Mouse (Mus musculus) forebrain, embryonic 13.5 days (tissue): ENCODE measurements at regions not wholly inside any gene's neighbourhood (a gene's known extent, or its start where the extent isn't known, plus 50 kb on each side); places are given as distances from the start of the nearest gene placed in this dataset.

Experiments
- ATAC-seq: fragments of 200-750 bp; cut with Nextera tagmentation; 2 replicates; pipeline ENCODE4 v1.8.0; 2017
- H3K27ac ChIP-seq: fragments of 300-500 bp; sonication (generic); 2 replicates; pipeline ENCODE4 v1.5.1; 2015; ENCODE audit warnings: inconsistent platforms, mild to moderate bottlenecking, moderate library complexity
- H3K27me3 ChIP-seq: fragments of 300-500 bp; sonication (generic); 2 replicates; pipeline ENCODE4 v1.6.1; 2015; ENCODE audit warnings: mild to moderate bottlenecking, inconsistent platforms
- H3K36me3 ChIP-seq: fragments of 300-500 bp; sonication (generic); 2 replicates; pipeline ENCODE4 v1.6.1; 2015; ENCODE audit warnings: mild to moderate bottlenecking, inconsistent platforms; ENCODE audit not compliant: poor library complexity, severe bottlenecking
- H3K4me1 ChIP-seq: fragments of 300-500 bp; sonication (generic); 2 replicates; pipeline ENCODE4 v1.6.1; 2015; ENCODE audit warnings: inconsistent platforms
- H3K4me2 ChIP-seq: fragments of 300-500 bp; sonication (generic); 2 replicates; pipeline ENCODE4 v1.6.1; 2015; ENCODE audit warnings: inconsistent platforms, mild to moderate bottlenecking, moderate library complexity
- H3K4me3 ChIP-seq: fragments of 300-500 bp; sonication (generic); 2 replicates; pipeline ENCODE4 v1.5.1; 2015; ENCODE audit warnings: mild to moderate bottlenecking, inconsistent platforms
- H3K9ac ChIP-seq: fragments of 300-500 bp; sonication (generic); 2 replicates; pipeline ENCODE4 v1.6.1; 2015; ENCODE audit warnings: mild to moderate bottlenecking, inconsistent platforms
- H3K9me3 ChIP-seq: fragments of 300-500 bp; sonication (generic); replicated peaks from 2 replicates; pipeline ENCODE4 v1.6.1; 2016; ENCODE audit warnings: inconsistent platforms
- WGBS: fragments of 180-500 bp; shearing (Covaris S2); methylation state at CpG from one replicate; pipeline ENCODE4 v1.1.7; 2015; 5-methylcytosine and 5-hydroxymethylcytosine counted together

DNA sequence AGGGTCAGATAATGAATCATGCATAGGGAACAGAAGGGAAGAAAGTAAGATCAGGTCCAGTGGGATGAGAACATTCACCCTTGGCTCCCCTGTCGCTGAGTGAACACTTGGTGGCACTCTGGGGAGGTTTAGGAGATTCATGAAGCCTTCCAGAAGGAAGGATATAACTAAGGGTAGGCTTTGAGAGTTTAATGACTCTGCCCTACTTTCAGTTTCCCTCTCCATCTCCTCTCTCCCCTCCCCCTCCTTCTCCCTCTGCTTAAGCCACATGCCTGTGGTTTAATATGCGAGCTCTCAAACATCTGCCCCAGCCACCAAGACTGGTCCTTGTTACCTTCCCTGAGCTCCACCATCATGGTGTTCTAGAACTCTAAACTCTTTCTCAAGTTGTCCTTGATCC is 348.3 kb upstream of the Igfbp3 start:
- H3K4me1 ChIP-seq: no peaks in the 10 kb centered on the region
- no peaks in the 10 kb centered on the region for H3K36me3 ChIP-seq
- H3K9ac ChIP-seq: no peak overlapping the region
- 49% methylated on average over 2 of the region's 2 CpGs for WGBS
- no peak overlapping the region for H3K4me3 ChIP-seq
- no peak overlapping the region for H3K27ac ChIP-seq
- no peak overlapping the region for H3K4me2 ChIP-seq
- H3K9me3 ChIP-seq: no peaks in the 10 kb centered on the region
- no peak for ATAC-seq
- no peaks in the 10 kb centered on the region for H3K27me3 ChIP-seq

DNA sequence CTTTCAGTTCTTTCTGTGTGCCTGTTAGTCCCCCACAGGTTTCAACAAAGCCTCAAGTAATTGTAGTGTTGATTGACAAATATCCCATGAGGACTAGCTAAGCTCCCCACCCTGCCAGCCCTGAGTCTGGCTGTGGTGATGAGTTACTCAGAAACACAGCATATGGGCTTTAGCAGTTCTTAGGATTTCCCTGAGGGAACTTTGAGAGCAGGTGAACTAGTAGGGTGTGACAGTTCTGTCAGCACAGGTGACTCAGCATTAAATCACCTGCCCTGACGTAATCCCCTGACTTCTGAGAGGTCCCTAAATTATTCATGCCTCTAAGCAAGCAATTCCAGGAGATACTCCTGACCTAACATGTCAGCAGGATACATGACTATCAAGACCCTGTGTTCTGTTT is 347.7 kb upstream of the Igfbp3 start:
- no peaks in the 10 kb centered on the region for H3K27me3 ChIP-seq
- WGBS: 69% methylated on average over 1 of the region's 1 CpGs
- H3K4me1 ChIP-seq: no peaks in the 10 kb centered on the region
- no peak overlapping the region for H3K27ac ChIP-seq
- H3K4me3 ChIP-seq: no peak overlapping the region
- H3K9ac ChIP-seq: no peak overlapping the region
- ATAC-seq: no peak
- H3K4me2 ChIP-seq: no peak overlapping the region
- no peaks in the 10 kb centered on the region for H3K9me3 ChIP-seq
- H3K36me3 ChIP-seq: no peaks in the 10 kb centered on the region

DNA sequence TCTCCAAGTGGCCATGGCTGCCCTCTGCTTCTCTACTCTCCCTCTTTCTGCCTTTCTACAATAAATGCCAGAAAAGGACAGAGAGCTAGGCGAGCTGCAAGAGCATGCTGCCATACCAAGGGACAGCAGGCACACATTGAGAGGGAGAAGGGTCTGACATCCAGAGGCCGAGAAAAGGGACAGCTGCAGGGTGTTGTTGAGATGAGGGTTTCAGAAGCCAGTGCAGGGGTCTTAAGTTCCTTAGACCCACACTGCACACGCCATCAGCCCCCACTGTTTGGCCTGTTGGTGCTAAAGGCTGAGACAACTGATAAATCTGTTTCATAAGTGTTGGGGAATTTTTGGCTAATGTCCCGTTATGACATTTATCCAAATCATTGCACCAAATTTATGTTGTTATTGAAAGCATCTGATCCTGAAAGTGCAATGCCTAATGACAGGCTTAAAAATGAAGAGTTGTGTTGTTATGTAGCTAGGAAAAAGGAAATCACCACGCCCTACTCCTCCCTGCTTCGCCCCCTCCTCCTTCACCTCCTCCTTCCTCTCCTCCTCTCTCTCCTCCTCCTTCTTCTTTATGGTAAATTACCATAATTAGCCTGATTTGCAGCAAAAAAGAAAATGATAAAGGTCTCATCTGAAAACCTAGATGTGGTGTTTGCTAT is 342.0 kb upstream of the Igfbp3 start:
- no peak overlapping the region for H3K9ac ChIP-seq
- no peaks in the 10 kb centered on the region for H3K9me3 ChIP-seq
- no peak for ATAC-seq
- H3K27ac ChIP-seq: no peak overlapping the region
- 87% methylated on average over 6 of the region's 6 CpGs for WGBS
- no peaks in the 10 kb centered on the region for H3K27me3 ChIP-seq
- H3K4me2 ChIP-seq: no peak overlapping the region
- no peaks in the 10 kb centered on the region for H3K4me1 ChIP-seq
- no peaks in the 10 kb centered on the region for H3K36me3 ChIP-seq
- H3K4me3 ChIP-seq: no peak overlapping the region

DNA sequence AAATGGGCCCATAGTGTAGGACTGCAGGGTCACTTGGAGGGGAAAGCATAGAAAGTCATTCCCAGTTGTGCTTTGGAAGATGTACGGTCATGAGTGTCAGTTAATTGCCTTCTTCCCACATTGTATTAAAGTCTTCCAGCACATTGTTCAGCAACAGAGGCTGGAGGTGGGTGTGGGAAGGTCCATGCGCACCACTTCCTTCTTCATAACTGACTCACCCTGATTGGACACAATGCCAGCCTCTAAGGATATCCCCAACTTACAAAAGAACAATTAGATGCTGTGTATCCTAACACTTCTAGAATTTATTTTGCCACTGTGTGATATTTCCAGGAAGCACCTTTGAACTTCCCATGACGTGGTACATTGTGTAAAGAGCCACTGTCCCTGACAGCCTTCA is 338.4 kb upstream of the Igfbp3 start:
- H3K9ac ChIP-seq: no peak overlapping the region
- H3K4me1 ChIP-seq: no peaks in the 10 kb centered on the region
- no peaks in the 10 kb centered on the region for H3K36me3 ChIP-seq
- H3K27me3 ChIP-seq: no peaks in the 10 kb centered on the region
- 86% methylated on average over 3 of the region's 3 CpGs for WGBS
- ATAC-seq: no peak
- no peak overlapping the region for H3K4me2 ChIP-seq
- no peak overlapping the region for H3K27ac ChIP-seq
- no peaks in the 10 kb centered on the region for H3K9me3 ChIP-seq
- no peak overlapping the region for H3K4me3 ChIP-seq

DNA sequence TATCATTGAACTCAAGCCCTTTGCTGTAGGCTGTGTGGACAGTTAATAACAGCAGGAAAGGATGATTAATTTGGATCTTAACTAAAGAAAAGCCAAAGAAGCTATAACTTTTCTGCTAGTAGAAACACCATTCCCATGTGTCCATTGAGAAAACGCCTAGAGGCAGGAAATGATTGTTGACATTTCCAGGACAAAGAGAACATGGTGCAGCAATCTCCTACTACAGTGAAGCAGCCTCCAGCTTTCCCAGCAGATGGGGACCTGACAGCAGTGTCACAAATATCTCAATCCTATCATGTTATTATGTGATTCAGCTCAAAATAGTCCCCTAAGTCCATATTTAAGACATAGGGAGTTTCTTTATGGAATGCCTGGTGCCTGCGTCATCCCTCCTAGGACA is 334.1 kb upstream of the Igfbp3 start:
- Histone ChIP-seq H3K9me3 (no peaks in the 10 kb centered on the region), H3K9ac (no peak overlapping the region), H3K4me2 (no peak overlapping the region), H3K36me3 (no peaks in the 10 kb centered on the region), H3K4me1 (no peaks in the 10 kb centered on the region), H3K27me3 (no peaks in the 10 kb centered on the region), H3K4me3 (no peak overlapping the region), H3K27ac (no peak overlapping the region)
- ATAC-seq: no peak
- 82% methylated on average over 2 of the region's 2 CpGs for WGBS

DNA sequence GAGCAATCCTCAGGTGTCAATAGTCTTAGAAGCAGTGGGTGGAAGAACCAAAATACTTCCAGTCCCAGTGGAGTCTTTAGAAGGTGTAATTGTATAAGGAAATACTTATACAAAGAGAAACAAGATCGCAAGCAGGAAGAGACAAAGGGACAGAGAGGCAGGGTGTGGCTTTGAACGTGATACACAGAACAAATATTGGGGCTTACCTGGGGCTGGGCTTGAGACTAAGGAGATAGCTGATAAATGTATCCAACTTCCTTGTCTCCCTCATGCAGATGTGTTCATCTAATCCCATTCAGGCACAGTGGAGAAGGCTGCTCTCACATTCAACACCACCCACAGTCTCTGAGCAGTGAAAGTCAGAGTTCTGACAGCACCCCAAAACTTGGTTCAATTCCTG is 331.9 kb upstream of the Igfbp3 start:
- H3K9me3 ChIP-seq: no peaks in the 10 kb centered on the region
- H3K27me3 ChIP-seq: no peaks in the 10 kb centered on the region
- WGBS: 89% methylated on average over 2 of the region's 2 CpGs
- H3K9ac ChIP-seq: no peak overlapping the region
- H3K4me2 ChIP-seq: no peak overlapping the region
- H3K36me3 ChIP-seq: no peaks in the 10 kb centered on the region
- H3K4me1 ChIP-seq: no peaks in the 10 kb centered on the region
- ATAC-seq: no peak
- H3K4me3 ChIP-seq: no peak overlapping the region
- no peak overlapping the region for H3K27ac ChIP-seq

DNA sequence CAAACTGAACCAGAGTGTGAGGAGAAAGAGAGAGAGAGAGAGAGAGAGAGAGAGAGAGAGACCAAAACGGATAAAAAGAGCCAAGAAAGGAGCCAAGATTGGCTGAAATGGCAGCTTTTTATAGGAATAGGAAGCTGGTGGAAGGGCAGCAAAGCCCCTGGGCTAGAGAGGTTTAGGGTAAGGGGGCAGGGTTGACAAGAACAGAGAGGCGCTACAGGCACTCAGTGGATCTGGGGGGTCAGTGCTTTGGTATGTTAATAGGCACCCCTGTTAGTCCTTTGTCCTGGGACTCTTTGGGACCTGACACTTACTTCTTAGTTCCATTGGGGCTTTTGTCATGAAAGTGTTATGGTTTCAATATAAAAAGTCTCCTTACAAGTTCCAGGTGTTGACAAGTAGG is 320.9 kb upstream of the Igfbp3 start:
- Histone ChIP-seq H3K36me3 (no peaks in the 10 kb centered on the region), H3K4me3 (no peak overlapping the region), H3K27ac (no peak overlapping the region), H3K4me2 (no peak overlapping the region), H3K9ac (no peak overlapping the region), H3K27me3 (no peaks in the 10 kb centered on the region), H3K4me1 (no peaks in the 10 kb centered on the region), H3K9me3 (peaks cover 8% of the 10 kb centered on the region)
- WGBS: 24% methylated on average over 2 of the region's 2 CpGs
- ATAC-seq: no peak

DNA sequence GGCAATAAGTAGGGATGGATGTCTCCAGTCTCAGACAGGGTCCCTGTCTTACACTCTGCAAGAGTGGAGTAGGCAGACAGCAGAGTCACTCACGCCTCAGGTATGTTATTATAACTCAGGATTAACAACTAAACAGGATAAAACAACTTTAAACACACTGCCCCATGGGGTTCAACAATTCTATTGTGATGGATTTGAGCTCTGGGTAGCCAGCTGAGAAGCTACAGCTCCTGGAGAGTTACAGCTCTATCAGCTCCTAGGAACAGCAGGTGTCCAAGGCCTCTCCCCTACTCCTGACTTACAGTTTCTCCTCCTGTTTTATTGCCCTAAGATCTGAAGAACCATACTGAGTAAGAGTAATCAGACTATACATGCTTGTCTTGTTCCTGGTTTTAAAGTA is 319.6 kb upstream of the Igfbp3 start:
- no peak overlapping the region for H3K4me3 ChIP-seq
- H3K27me3 ChIP-seq: no peaks in the 10 kb centered on the region
- ATAC-seq: no peak
- 33% methylated on average over 1 of the region's 1 CpGs for WGBS
- H3K9me3 ChIP-seq: peaks cover 8% of the 10 kb centered on the region
- H3K36me3 ChIP-seq: no peaks in the 10 kb centered on the region
- H3K27ac ChIP-seq: no peak overlapping the region
- H3K4me1 ChIP-seq: no peaks in the 10 kb centered on the region
- no peak overlapping the region for H3K9ac ChIP-seq
- no peak overlapping the region for H3K4me2 ChIP-seq

DNA sequence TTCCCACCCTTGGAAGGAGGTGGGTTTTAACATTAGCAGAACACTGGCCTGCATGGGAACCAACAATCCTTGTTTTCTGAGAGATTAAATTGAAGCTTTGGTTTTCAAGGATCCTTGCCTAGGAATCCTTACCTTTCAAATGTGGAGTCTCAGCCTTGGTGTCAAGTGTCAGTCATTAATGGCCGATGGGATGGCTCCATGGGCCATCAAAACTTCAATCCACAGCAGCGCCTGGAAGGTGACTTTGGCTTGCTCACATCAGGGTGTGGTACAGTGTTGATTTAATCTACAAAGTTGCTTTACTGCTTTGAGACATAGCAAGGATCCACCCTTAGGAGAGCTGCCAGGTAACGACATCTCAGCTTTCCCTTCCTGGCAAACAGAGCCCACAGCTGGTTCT is 318.1 kb upstream of the Igfbp3 start:
- H3K9ac ChIP-seq: no peak overlapping the region
- no peak for ATAC-seq
- no peaks in the 10 kb centered on the region for H3K27me3 ChIP-seq
- no peak overlapping the region for H3K4me2 ChIP-seq
- no peak overlapping the region for H3K27ac ChIP-seq
- peaks cover 6% of the 10 kb centered on the region for H3K9me3 ChIP-seq
- H3K4me1 ChIP-seq: no peaks in the 10 kb centered on the region
- 95% methylated on average over 3 of the region's 3 CpGs for WGBS
- H3K36me3 ChIP-seq: no peaks in the 10 kb centered on the region
- H3K4me3 ChIP-seq: no peak overlapping the region

DNA sequence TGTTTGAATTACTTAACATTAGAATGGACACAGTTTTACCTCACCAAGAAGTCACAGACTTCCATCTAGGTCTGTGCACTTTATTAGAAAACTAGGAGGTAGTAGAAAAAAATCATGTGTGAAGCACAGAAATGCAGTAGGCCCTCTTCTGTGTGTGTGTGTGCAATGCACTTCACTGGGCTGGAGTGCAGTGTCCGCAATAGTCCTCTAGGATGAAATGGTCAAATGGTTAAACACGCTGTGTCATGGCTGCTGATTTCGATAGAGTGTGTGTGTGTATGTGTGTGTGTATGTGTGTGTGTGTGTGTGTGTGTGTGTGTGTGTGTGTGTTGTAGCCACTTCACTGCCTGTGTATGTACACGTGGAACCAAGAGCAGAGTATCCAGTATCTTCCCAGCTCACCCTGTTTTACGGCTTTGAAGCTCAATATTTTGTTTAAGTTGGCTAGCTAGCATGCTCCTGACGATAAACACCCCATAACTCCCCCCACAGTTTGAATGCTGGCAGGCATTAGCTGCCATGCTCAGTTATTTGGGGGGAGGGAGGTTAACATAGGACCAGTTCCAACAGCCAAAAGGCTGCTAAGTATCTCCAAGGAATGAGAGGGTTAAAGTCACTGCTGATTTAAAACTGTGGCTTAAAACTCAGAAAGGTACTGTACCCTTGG is 316.9 kb upstream of the Igfbp3 start:
- no peak for ATAC-seq
- H3K4me2 ChIP-seq: no peak overlapping the region
- WGBS: 90% methylated on average over 6 of the region's 6 CpGs

DNA sequence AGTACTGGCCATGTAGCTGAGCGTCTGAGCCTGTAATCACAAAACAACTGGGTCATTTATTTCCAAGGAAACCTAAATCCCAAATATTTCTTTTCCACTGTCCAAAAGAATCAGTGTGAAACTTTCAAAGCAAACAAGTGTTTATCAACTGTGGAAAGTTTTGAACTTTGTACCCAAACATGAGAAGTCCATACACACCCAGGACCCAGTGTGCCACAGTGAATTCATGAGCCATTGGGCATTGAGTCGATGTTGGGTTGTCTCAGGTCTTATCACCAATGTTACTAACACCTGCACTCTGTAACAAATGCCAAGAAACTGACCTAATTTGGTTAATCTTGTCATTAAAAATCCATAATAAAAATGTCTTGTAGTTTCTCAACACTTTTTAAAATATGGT is 305.8 kb upstream of the Igfbp3 start:
- H3K4me1 ChIP-seq: no peaks in the 10 kb centered on the region
- no peak overlapping the region for H3K27ac ChIP-seq
- H3K4me2 ChIP-seq: no peak overlapping the region
- no peak overlapping the region for H3K9ac ChIP-seq
- ATAC-seq: no peak
- H3K36me3 ChIP-seq: no peaks in the 10 kb centered on the region
- no peaks in the 10 kb centered on the region for H3K27me3 ChIP-seq
- no peaks in the 10 kb centered on the region for H3K9me3 ChIP-seq
- no peak overlapping the region for H3K4me3 ChIP-seq
- WGBS: 80% methylated on average over 2 of the region's 2 CpGs

More for the DNA sequence above, 316.9 kb upstream of the Igfbp3 start:
- Histone ChIP-seq H3K36me3 (no peaks in the 10 kb centered on the region), H3K4me3 (no peak overlapping the region), H3K27ac (no peak overlapping the region), H3K4me1 (no peaks in the 10 kb centered on the region), H3K27me3 (no peaks in the 10 kb centered on the region), H3K9me3 (no peaks in the 10 kb centered on the region), H3K9ac (no peak overlapping the region)

DNA sequence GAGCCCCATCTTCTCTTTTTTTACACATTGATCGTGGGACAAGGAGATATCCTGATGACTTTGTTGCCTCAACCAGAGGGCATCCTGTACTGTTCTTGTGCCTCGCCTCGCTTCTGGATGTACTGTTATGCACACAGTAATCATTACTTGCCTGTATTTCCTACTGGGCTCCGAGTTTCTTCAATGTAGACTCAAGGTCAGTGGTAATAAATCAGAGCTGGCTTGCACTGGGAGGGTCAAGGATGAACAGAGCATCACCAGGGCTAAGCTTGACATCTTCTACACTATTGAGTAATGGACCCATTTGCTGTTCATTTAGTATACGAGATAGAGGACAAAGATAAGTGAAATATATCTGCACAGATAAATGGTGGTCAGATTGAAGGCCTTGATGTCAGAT is 295.1 kb upstream of the Igfbp3 start:
- no peak overlapping the region for H3K27ac ChIP-seq
- H3K4me3 ChIP-seq: no peak overlapping the region
- H3K27me3 ChIP-seq: no peaks in the 10 kb centered on the region
- WGBS: 88% methylated on average over 5 of the region's 5 CpGs
- H3K4me2 ChIP-seq: no peak overlapping the region
- H3K36me3 ChIP-seq: no peaks in the 10 kb centered on the region
- H3K9me3 ChIP-seq: no peaks in the 10 kb centered on the region
- ATAC-seq: no peak
- H3K4me1 ChIP-seq: no peaks in the 10 kb centered on the region
- H3K9ac ChIP-seq: no peak overlapping the region

DNA sequence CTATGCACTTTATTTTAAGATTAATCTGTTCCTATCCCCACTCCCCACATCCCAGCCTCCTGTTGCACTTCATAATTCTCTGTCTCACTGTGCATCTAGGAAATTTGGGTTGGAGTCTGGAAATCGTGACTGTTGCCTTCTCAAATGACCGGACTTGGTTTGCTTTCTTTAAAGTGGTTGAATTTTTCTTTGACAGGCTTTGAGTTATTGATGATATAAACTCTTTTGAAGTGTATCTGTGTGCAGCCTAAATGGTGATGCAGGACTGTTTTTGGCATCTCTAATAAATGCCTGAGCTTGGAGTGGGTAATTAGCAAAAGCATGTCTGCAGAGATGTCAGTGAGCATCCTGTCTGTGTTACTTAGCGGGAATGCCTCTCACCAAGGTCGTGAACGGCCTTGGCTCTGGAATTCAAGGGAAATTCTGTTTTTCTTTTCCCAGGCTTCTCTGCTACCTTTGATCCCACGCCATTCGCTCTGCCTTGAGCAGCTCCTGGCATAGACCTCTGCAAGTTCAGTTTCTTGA is 292.8 kb upstream of the Igfbp3 start:
- WGBS: 84% methylated on average over 7 of the region's 7 CpGs
- Histone ChIP-seq H3K27me3 (no peaks in the 10 kb centered on the region), H3K9ac (no peak overlapping the region), H3K27ac (no peak overlapping the region), H3K4me1 (no peaks in the 10 kb centered on the region), H3K9me3 (no peaks in the 10 kb centered on the region), H3K4me3 (no peak overlapping the region), H3K4me2 (no peak overlapping the region), H3K36me3 (no peaks in the 10 kb centered on the region)
- ATAC-seq: no peak
